Mouse (Mus musculus) kidney, adult 2 months (tissue): Measurements from ENCODE around the gene Plpp3. TPM values are rescaled to one million over a fixed set of nuclear protein-coding genes. Genes with fewer than 3 reads are reported as not detected.

Source experiments
- DNase-seq: peaks from one replicate; pipeline ENCODE4 v3.0.0; 2021
- H3K27ac ChIP-seq: fragments of 200-500 bp; 2 replicates; pipeline ENCODE4 v1.5.1; 2012; ENCODE audit warnings: low read depth, low read length, control low read depth, inconsistent platforms; ENCODE audit not compliant: insufficient read depth
- H3K27me3 ChIP-seq: fragments of 200-500 bp; replicated peaks from 2 replicates; pipeline ENCODE4 v1.6.1; 2012; ENCODE audit warnings: mild to moderate bottlenecking, moderate library complexity, low read length, inconsistent platforms; ENCODE audit not compliant: control insufficient read depth, insufficient read depth
- H3K36me3 ChIP-seq: fragments of 200-500 bp; 2 replicates; pipeline ENCODE4 v1.6.1; 2012; ENCODE audit warnings: mild to moderate bottlenecking, moderate library complexity, low read length, inconsistent platforms; ENCODE audit not compliant: control insufficient read depth, insufficient read depth
- H3K4me1 ChIP-seq: fragments of 200-500 bp; 2 replicates; pipeline ENCODE4 v1.6.1; 2011; ENCODE audit warnings: low read length; ENCODE audit not compliant: control insufficient read depth, insufficient read depth
- H3K4me3 ChIP-seq: fragments of 200-500 bp; 2 replicates; pipeline ENCODE4 v1.5.1; 2011; ENCODE audit warnings: mild to moderate bottlenecking, low read depth, low read length, control low read depth; ENCODE audit not compliant: insufficient read depth
- CTCF ChIP-seq: fragments of 200-500 bp; conservative IDR thresholded peaks from 2 replicates; pipeline ENCODE4 v1.5.1; 2011; ENCODE audit warnings: low read depth, mild to moderate bottlenecking, control low read depth, low read length, moderate library complexity, mixed read lengths; ENCODE audit not compliant: insufficient read depth, insufficient read length
- POLR2A ChIP-seq: fragments of 200-500 bp; IDR thresholded peaks from one replicate; pipeline ENCODE4 v1.6.1; 2011; ENCODE audit warnings: low read depth, low read length, control low read depth
- WGBS: fragments of 180-500 bp; shearing (Covaris S2); methylation state at CpG from one replicate; pipeline ENCODE4 v1.1.7; 2018; 5-methylcytosine and 5-hydroxymethylcytosine counted together
- polyA plus RNA-seq: library from polyadenylated mRNA; depleted of rRNA; stranded (reverse); fragments of >200 nt; gene quantifications from 2 replicates; pipeline ENCODE4 v1.2.3, GENCODE M21; 2012; rRNA removed

The Plpp3 gene
- polyA plus RNA-seq = 77.7 and 78.0 TPM in 2 replicates

DNA sequence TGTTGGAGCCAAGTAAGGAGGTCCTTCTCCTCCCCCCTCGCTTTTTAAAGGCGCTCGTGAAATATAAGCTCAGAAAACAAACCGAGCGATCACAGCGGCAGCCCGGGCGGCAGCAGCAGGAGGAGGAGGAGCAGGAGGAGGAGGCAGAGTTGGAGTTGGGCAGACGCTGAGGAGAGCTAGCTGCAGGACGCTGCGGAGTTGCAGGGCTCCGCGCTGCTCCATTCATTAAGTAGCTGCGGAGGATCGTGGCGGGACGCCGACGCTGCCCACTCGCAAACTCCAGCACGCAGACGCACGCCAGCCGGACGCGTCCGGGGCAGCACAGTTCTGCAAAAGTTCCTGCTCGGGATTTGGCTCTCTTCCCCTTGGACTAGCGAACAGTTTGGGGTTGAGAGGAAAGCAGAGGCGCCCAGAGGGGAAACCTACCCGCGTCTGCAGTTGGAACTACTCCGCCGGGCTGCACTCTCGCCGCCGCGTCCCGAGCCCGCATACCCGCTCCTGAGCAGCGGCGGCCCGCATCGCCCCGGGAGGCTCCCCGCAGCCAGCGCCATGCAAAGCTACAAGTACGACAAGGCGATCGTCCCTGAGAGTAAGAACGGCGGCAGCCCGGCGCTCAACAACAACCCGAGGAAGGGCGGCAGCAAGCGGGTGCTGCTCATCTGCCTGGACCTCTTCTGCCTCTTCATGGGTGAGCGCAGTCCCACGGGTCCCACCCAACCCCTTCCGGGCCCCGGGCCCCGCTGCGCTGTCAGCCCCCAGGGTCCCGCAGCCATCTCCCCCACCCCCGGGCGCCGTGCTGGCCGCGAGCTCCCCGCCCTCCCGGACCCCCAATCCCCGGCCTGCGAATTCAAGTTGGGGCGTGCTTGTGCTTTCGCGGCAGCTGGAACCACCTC lies at the start of gene Plpp3:
TSS of gene Plpp3 (plus strand) at position 72 of the 893 bp plus-strand sequence.
- peak within 1 kb of the TSS; percentile 77 for H3K4me3 ChIP-seq
- peaks cover 2% of the 10 kb centered on the region; the same call in 1 of the 2 replicates for H3K36me3 ChIP-seq
- peak; percentile 97 for DNase-seq
- WGBS = under 1% methylated on average over 77 of the region's 77 CpGs
- H3K27me3 ChIP-seq = no peaks in the 10 kb centered on the region
- TF ChIP-seq CTCF (0 out of 2 replicates have a peak, but pooled peaks have one; percentile 8), POLR2A (peak; percentile 99)
- H3K27ac ChIP-seq = peak within 1 kb of the TSS; percentile 81
- H3K4me1 ChIP-seq = peaks cover 3% of the 10 kb centered on the region; the same call in 1 of the 2 replicates

DNA sequence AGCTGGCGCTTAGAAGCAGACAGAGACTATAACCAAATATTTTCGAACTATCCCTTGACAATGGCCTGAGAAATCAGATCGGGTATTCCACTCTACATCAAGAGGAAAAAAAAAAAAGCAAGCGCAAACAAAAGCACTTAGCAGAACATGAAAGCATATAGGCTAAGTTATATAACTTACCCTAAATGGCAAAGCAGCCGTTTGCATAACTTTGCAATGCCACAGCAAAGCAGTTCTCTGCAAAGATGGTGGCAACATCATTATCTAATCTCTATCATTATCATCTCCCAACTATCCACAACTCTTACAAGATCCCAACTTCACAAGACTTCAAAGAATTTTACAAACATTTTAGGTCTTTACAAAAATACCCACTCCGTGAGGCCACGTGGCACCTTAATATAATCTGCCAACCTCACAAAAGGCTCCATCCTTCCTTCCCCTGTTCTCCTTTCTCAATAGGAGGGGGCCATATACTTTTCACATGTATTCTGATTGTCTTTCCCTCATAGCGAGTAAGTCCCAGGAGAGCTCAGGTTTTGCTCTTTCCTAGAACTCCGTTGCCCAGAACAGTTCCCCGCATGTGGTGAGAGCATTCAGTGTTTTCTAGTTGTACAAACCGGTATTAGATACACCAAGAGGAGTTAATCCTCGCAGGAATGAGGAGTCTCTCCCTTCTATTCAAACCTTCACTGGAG lies 49.1 kb upstream of the Plpp3 start:
- WGBS = 35% methylated on average over 12 of the region's 12 CpGs
- H3K4me1 ChIP-seq = peaks cover 23% of the 10 kb centered on the region
- H3K27me3 ChIP-seq = no peaks in the 10 kb centered on the region
- no peak for DNase-seq
- no peaks in the 10 kb centered on the region for H3K36me3 ChIP-seq
- peak overlapping the region; percentile 98 for H3K27ac ChIP-seq
- TF ChIP-seq POLR2A = no peak
- no peak for TF ChIP-seq CTCF
- peak overlapping the region; percentile 46 for H3K4me3 ChIP-seq

DNA sequence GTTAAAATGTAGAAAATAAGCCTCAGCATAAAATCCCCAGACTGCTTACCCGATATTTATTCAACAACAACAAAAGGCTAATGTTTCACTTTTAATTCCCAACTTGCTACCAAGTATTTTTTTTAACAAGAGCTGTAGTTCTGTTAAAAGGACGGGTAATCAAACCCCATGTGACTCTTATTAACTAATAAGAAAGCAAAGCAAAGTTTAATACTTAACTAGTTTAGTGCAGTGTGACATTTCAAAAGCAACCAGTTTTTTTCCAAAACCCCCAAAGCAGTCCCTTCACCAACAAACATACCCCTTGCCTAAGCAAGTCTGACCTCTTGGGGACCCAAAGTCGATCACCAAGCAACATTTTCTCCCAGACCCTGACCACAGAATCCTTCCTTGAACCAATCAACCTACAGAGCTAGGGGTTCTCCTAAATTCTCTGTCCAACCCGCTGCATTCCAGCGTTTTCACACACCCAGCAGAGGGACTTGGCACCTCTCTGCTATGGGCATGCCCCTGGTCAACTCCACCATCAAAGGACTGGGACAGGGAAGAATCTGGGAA lies 48.4 kb upstream of the Plpp3 start:
- peaks cover 23% of the 10 kb centered on the region for H3K4me1 ChIP-seq
- TF ChIP-seq POLR2A (no peak), CTCF (no peak)
- H3K36me3 ChIP-seq = no peaks in the 10 kb centered on the region
- DNase-seq = peak; percentile 83
- no peaks in the 10 kb centered on the region for H3K27me3 ChIP-seq
- H3K27ac ChIP-seq = peak overlapping the region; percentile 98
- H3K4me3 ChIP-seq = peak overlapping the region; percentile 92
- 17% methylated on average over 5 of the region's 5 CpGs for WGBS

DNA sequence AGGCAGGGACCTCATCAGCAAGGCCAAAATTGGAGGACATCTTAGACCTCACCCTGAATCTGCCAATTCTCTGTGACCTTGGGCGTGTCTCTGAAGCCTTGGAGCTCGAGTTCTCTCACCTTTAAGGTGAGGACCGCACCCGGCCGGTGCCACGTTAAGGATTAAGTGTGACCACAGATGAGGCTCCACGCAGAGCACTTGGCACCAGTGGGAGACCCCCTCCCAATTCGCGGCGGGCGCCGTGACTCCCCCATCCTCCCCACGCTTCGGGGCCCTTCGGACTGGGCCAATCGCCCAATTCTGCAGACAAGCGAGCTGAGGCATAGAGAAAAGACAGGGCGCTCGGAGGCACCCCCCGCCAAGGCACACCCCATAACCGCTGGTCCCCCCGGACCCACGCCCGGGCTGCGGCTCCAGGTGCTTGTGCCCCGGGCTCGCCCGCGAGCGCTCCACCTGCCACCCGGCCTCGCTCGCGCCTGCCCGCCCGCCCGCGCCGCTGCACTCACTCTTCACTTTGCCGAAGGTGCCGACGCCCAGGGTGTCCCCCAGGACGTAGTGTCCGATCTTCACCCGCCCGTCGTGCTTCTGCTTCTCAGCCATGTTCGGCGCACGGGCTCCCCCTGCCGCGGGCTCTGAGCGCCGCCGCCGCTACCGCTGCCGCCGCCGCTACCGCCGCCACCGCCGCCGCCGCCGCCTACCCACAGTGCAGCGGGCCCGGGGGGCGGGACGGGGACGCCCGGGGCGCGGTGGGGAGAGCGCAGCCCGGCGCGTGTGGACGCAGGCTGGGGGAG lies 47.8 kb upstream of the Plpp3 start, which contains the start of gene Prkaa2:
TSS of gene Prkaa2 (minus strand) at position 692 of the 791 bp plus-strand sequence.
- no peaks in the 10 kb centered on the region for H3K27me3 ChIP-seq
- 2% methylated on average over 79 of the region's 80 CpGs for WGBS
- no peaks in the 10 kb centered on the region for H3K36me3 ChIP-seq
- DNase-seq = peak; percentile 82
- H3K27ac ChIP-seq = peak within 1 kb of the TSS; percentile 92
- TF ChIP-seq POLR2A (no peak), CTCF (no peak)
- peaks cover 20% of the 10 kb centered on the region for H3K4me1 ChIP-seq
- H3K4me3 ChIP-seq = peak within 1 kb of the TSS; percentile 92

DNA sequence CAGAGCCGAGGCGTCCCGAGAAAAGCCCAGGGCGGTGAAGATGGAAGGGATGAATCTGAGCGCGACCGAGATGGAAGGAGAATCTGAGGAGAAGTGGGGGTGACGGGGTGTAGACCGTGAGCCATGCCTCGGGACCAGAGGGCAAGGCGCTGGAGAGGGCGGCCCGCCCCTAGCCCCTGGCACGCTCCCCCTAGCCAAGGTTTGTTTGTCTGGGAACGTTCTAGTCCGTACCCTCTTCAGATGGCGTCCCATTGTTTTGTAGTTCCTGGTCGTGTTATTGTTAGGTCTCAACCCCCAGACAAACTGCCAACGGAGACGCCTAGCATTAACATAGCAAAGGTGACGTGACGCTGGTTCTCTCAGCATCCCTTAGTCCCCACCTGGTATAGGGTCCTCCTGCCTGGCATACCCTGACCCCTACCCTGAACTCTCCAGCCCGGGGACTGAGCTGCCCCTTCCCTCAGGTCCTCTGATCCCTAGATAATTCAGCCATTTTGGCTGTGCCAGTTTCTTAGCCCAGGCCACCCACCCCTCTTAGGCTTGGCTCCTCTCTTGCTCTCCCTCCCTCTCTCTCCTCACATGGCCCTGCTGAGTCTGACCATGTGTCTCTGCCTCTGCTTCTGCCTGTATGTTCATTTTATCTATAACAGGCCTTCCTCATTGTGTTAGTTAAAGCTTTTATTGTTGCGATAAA lies 47.0 kb upstream of the Plpp3 start:
- TF ChIP-seq CTCF (no peak), POLR2A (no peak)
- H3K36me3 ChIP-seq = no peaks in the 10 kb centered on the region
- H3K27ac ChIP-seq = peak overlapping the region; percentile 88
- peak overlapping the region; percentile 92 for H3K4me3 ChIP-seq
- 4% methylated on average over 24 of the region's 24 CpGs for WGBS
- peaks cover 17% of the 10 kb centered on the region for H3K4me1 ChIP-seq
- no peak for DNase-seq
- H3K27me3 ChIP-seq = no peaks in the 10 kb centered on the region

DNA sequence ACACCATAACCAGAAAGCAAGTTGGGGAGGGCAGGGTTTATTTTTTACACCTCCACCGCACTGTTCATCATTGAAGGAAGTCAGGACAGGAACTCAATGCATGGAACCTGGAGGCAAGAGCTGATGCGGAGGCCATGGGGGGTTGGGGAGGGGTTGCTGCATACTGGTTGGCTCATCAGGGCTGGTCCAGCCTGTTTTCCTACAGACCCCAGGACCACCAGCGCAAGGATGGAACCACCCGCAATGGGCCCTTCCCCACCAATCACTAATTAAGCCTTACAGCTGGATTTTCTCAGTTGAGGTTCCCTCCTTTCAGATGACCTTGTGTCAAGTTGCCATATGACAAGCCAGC lies 46.5 kb upstream of the Plpp3 start:
- WGBS = 86% methylated on average over 4 of the region's 4 CpGs
- no peak for DNase-seq
- Histone ChIP-seq H3K27me3 (no peaks in the 10 kb centered on the region), H3K27ac (0 out of 2 replicates have a peak overlapping the region, but pooled peaks have one; percentile 88), H3K4me3 (no peak overlapping the region; the same call in 1 of the 2 replicates), H3K36me3 (no peaks in the 10 kb centered on the region), H3K4me1 (peaks cover 13% of the 10 kb centered on the region)
- TF ChIP-seq POLR2A (no peak), CTCF (no peak)
